Mouse (Mus musculus) hindbrain, postnatal 0 days (tissue): ENCODE measurements around the gene Fyb. TPM values are rescaled to one million over a fixed set of nuclear protein-coding genes. Genes with fewer than 3 reads are reported as not detected.

ENCODE experiments used
- ATAC-seq: fragments of 200-750 bp; cut with Nextera tagmentation; 2 replicates; pipeline ENCODE4 v1.8.0; 2017; ENCODE audit warnings: mild to moderate bottlenecking, moderate TSS enrichment, moderate library complexity
- DNase-seq: peaks from one replicate; pipeline ENCODE4 v3.0.0-alpha.2; 2015; ENCODE audit warnings: low spot score
- H3K27ac ChIP-seq: fragments of 300-500 bp; sonication (generic); 2 replicates; pipeline ENCODE4 v1.5.1; 2014; ENCODE audit warnings: mild to moderate bottlenecking
- H3K27me3 ChIP-seq: fragments of 300-500 bp; sonication (generic); 2 replicates; pipeline ENCODE4 v1.6.1; 2014; ENCODE audit warnings: low read length, mixed read lengths; ENCODE audit not compliant: insufficient read depth
- H3K36me3 ChIP-seq: fragments of 300-500 bp; sonication (generic); 2 replicates; pipeline ENCODE4 v1.6.1; 2014; ENCODE audit warnings: low read length, mixed read lengths; ENCODE audit not compliant: insufficient read depth
- H3K4me1 ChIP-seq: fragments of 300-500 bp; sonication (generic); 2 replicates; pipeline ENCODE4 v1.6.1; 2014; ENCODE audit warnings: antibody characterized with exemption, low read length, mixed read lengths; ENCODE audit not compliant: insufficient read depth
- H3K4me2 ChIP-seq: fragments of 300-500 bp; sonication (generic); 2 replicates; pipeline ENCODE4 v1.6.1; 2014; ENCODE audit warnings: low read depth, mild to moderate bottlenecking, low read length, moderate library complexity, mixed read lengths
- H3K4me3 ChIP-seq: fragments of 300-500 bp; sonication (generic); 2 replicates; pipeline ENCODE4 v1.5.1; 2014; ENCODE audit warnings: low read length
- H3K9ac ChIP-seq: fragments of 300-500 bp; sonication (generic); replicated peaks from 2 replicates; pipeline ENCODE4 v1.6.1; 2014; ENCODE audit warnings: mild to moderate bottlenecking, low read length, moderate library complexity, mixed read lengths
- H3K9me3 ChIP-seq: fragments of 300-500 bp; sonication (generic); 2 replicates; pipeline ENCODE4 v1.6.1; 2016; ENCODE audit warnings: low read length, mixed read lengths
- CTCF ChIP-seq: IDR thresholded peaks from 2 replicates; pipeline ENCODE4 v1.5.1; 2016; ENCODE audit warnings: antibody characterized with exemption, control low read depth, low read depth
- WGBS: fragments of 180-500 bp; shearing (Covaris S2); extraction: QIAGEN DNeasy Blood & Tissue Kit; methylation state at CpG from one replicate; pipeline ENCODE4 v1.1.7; 2014; 5-methylcytosine and 5-hydroxymethylcytosine counted together
- polyA plus RNA-seq: library from polyadenylated mRNA; unstranded; fragments of >200 nt; fragmentation: Nextera tagmentation; extraction: Ambion mirVana; gene quantifications from 2 replicates; pipeline ENCODE4 v1.2.1, GENCODE M21; 2015
- total RNA-seq: library from RNA; depleted of rRNA; stranded (reverse); fragments of >200 nt; gene quantifications from 2 replicates; pipeline ENCODE4 v1.2.3, GENCODE M21; 2014

The Fyb gene
- total and polyA plus RNA-seq, 2 experiments from 2014 or later, result 0.73 to 3.7 TPM

- H3K4me1 ChIP-seq, result no peaks in the 10 kb centered on the region
- WGBS, result 87% methylated on average over 5 of the region's 5 CpGs
- TF ChIP-seq CTCF, result no peak
- no peak overlapping the region for H3K9ac ChIP-seq
- H3K4me3 ChIP-seq, result no peak overlapping the region
- DNase-seq, result no peak
- H3K27ac ChIP-seq, result no peak overlapping the region
- no peaks in the 10 kb centered on the region for H3K27me3 ChIP-seq
- H3K36me3 ChIP-seq, result no peaks in the 10 kb centered on the region
- H3K9me3 ChIP-seq, result no peaks in the 10 kb centered on the region
- H3K4me2 ChIP-seq, result no peak overlapping the region
- no peak for ATAC-seq
Observed at GRCm38 (mm10) chr15:6592561-6593253, 70.1 kb downstream of the Fyb start.

- WGBS, result 76% methylated on average over 1 of the region's 1 CpGs
- no peak for TF ChIP-seq CTCF
- Histone ChIP-seq H3K4me2 (no peak overlapping the region), H3K4me3 (no peak overlapping the region), H3K9ac (no peak overlapping the region), H3K27me3 (no peaks in the 10 kb centered on the region), H3K27ac (no peak overlapping the region), H3K36me3 (no peaks in the 10 kb centered on the region), H3K9me3 (no peaks in the 10 kb centered on the region), H3K4me1 (no peaks in the 10 kb centered on the region)
- ATAC-seq, result no peak
- DNase-seq, result no peak
Observed at GRCm38 (mm10) chr15:6593254-6593623, 70.6 kb downstream of the Fyb start.

- Histone ChIP-seq H3K9ac (no peak overlapping the region), H3K4me3 (no peak overlapping the region), H3K4me1 (no peaks in the 10 kb centered on the region), H3K27me3 (no peaks in the 10 kb centered on the region), H3K27ac (no peak overlapping the region), H3K9me3 (no peaks in the 10 kb centered on the region), H3K4me2 (no peak overlapping the region), H3K36me3 (no peaks in the 10 kb centered on the region)
- no peak for TF ChIP-seq CTCF
- WGBS, result 78% methylated on average over 3 of the region's 3 CpGs
- DNase-seq (no peak), ATAC-seq (no peak)
Observed at GRCm38 (mm10) chr15:6598626-6599025, 76.0 kb downstream of the Fyb start.

GRCm38 (mm10) chr15:6600314-6600713 is 77.7 kb downstream of the Fyb start:
- TF ChIP-seq CTCF, result no peak
- ATAC-seq, result no peak
- H3K4me3 ChIP-seq, result no peak overlapping the region
- no peaks in the 10 kb centered on the region for H3K36me3 ChIP-seq
- 89% methylated on average over 1 of the region's 1 CpGs for WGBS
- no peak overlapping the region for H3K4me2 ChIP-seq
- H3K27me3 ChIP-seq, result no peaks in the 10 kb centered on the region
- H3K9ac ChIP-seq, result no peak overlapping the region
- H3K27ac ChIP-seq, result no peak overlapping the region
- H3K4me1 ChIP-seq, result no peaks in the 10 kb centered on the region
- no peak for DNase-seq
- no peaks in the 10 kb centered on the region for H3K9me3 ChIP-seq

- no peak overlapping the region for H3K4me2 ChIP-seq
- no peaks in the 10 kb centered on the region for H3K27me3 ChIP-seq
- ATAC-seq (no peak), DNase-seq (no peak)
- 78% methylated on average over 6 of the region's 6 CpGs for WGBS
- H3K27ac ChIP-seq, result no peak overlapping the region
- TF ChIP-seq CTCF, result no peak
- H3K4me3 ChIP-seq, result no peak overlapping the region
- H3K9me3 ChIP-seq, result no peaks in the 10 kb centered on the region
- no peaks in the 10 kb centered on the region for H3K4me1 ChIP-seq
- H3K36me3 ChIP-seq, result no peaks in the 10 kb centered on the region
- no peak overlapping the region for H3K9ac ChIP-seq
Observed at GRCm38 (mm10) chr15:6601330-6601729, 78.7 kb downstream of the Fyb start.

- ATAC-seq (no peak), DNase-seq (no peak)
- no peak for TF ChIP-seq CTCF
Observed at GRCm38 (mm10) chr15:6602003-6602402, 79.3 kb downstream of the Fyb start.

GRCm38 (mm10) chr15:6610703-6611102 is 88.0 kb downstream of the Fyb start:
- ATAC-seq, result no peak
- H3K4me3 ChIP-seq, result no peak overlapping the region
- 73% methylated on average over 5 of the region's 5 CpGs for WGBS

More at GRCm38 (mm10) chr15:6602003-6602402, 79.3 kb downstream of the Fyb start:
- H3K36me3 ChIP-seq, result no peaks in the 10 kb centered on the region
- 81% methylated on average over 4 of the region's 4 CpGs for WGBS
- H3K4me1 ChIP-seq, result no peaks in the 10 kb centered on the region
- no peaks in the 10 kb centered on the region for H3K27me3 ChIP-seq
- H3K9me3 ChIP-seq, result no peaks in the 10 kb centered on the region
- H3K27ac ChIP-seq, result no peak overlapping the region
- H3K4me2 ChIP-seq, result no peak overlapping the region
- H3K9ac ChIP-seq, result no peak overlapping the region
- no peak overlapping the region for H3K4me3 ChIP-seq

More at GRCm38 (mm10) chr15:6610703-6611102, 88.0 kb downstream of the Fyb start:
- Histone ChIP-seq H3K9ac (no peak overlapping the region), H3K4me1 (no peaks in the 10 kb centered on the region), H3K4me2 (no peak overlapping the region), H3K9me3 (no peaks in the 10 kb centered on the region), H3K27me3 (no peaks in the 10 kb centered on the region), H3K27ac (no peak overlapping the region), H3K36me3 (no peaks in the 10 kb centered on the region)
- no peak for DNase-seq
- no peak for TF ChIP-seq CTCF
